Mouse (Mus musculus) embryo, embryonic 11.5 days (tissue): ENCODE measurements around the gene Gm8653.
"Not testable (repeated sequence)": the region's sequence is repeated elsewhere in the genome, so short reads cannot be mapped to it uniquely, and the experiment has no call there.

Experiments
- DNase-seq: peaks from one replicate; pipeline ENCODE4 v3.0.0-alpha.2; 2012; ENCODE audit warnings: low read depth, low spot score

Gene Gm8653

DNA sequence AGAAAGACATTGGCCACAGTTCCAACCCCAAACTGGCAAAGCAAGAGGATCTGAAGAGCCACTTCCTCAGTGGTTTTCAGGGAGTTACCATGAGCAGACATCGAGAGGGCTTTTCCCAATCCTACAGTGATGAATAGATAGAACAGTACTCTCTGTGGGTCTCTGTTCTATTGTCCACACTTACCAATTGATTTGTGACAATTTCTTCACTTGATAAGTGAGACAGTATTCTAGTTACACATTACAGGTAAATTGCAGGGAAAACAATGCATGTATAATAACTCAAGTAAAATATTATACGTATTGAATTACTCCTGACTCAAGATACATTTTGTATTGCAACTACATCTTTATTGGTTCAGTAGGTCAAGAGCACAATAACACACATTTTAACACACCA lies at the start of gene Gm8653:
Gene Gm8653, minus strand, starts transcription at position 101 of the 400 bp plus-strand sequence.
- DNase-seq, result not testable (repeated sequence)

DNA sequence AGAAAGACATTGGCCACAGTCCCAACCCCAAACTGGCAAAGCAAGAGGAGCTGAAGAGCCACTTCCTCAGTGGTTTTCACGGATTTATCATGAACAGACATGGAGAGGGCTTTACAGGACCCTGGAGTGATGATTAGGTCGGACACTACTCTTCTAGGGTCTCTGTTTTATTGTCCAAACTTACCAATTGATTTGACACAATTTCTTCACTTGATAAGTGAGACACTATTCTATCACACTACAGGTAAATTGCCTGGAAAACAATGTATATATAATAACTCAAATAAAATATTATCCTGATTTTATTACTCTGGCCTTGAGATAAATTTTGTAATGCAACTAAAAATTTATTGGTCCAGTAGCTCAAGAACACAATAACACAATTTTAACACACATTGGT lies 28.3 kb upstream of the Gm8653 start, which contains the start of gene Gm8453:
Gene Gm8453, minus strand, starts transcription at position 101 of the 400 bp plus-strand sequence.
- DNase-seq, result not testable (repeated sequence)

DNA sequence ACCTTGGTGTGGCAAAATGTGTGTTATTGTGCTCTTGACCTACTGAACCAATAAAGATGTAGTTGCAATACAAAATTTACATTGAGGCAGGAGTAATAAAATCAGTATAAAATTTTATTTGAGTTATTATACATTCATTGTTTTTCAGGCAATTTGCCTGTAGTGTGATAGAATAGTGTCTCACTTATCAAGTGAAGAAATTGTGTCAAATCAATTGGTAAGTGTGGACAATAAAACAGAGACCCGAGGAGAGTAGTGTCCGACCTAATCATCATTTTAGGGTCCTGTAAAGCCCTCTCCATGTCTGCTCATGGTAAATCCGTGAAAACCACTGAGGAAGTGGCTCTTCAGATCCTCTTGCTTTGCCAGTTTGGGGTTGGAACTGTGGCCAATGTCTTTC lies 12.0 kb downstream of the Gm8653 start, which contains the start of gene Vmn1r143:
Gene Vmn1r143, plus strand, starts transcription at position 301 of the 400 bp plus-strand sequence.
- DNase-seq, result not testable (repeated sequence)

DNA sequence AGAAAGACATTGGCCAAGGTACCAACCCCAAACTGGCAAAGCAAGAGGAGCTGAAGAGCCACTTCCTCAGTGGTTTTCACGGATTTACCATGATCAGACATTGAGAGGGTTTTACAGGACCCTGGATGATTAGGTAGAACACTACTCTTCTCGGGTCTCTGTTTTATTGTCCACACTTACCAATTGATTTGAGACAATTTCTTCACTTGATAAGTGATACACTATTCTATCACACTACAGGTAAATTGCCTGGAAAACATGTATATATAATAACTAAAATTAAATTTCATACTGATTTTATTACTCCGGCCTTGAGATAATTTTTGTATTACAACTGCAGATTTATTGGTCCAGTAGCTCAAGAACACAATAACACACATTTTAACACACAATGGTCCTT lies 37.1 kb downstream of the Gm8653 start, which contains the start of gene Vmn1r142:
Gene Vmn1r142, minus strand, starts transcription at position 101 of the 400 bp plus-strand sequence.
- not testable (repeated sequence) for DNase-seq
